Mouse (Mus musculus) thymus, adult 2 months (tissue): ENCODE data around the gene Gria2.

ENCODE experiments used
- CTCF ChIP-seq: fragments of 200-500 bp; IDR thresholded peaks from 2 replicates; pipeline ENCODE4 v1.5.1; 2012; ENCODE audit warnings: mild to moderate bottlenecking, control low read depth, low read length, moderate library complexity, borderline replicate concordance; ENCODE audit not compliant: control insufficient read depth, poor library complexity, insufficient read depth; ENCODE audit errors: extremely low read depth
- POLR2A ChIP-seq: fragments of 200-500 bp; IDR thresholded peaks from 2 replicates; pipeline ENCODE4 v1.6.1; 2012; ENCODE audit warnings: mild to moderate bottlenecking, low read length, control low read depth, moderate library complexity; ENCODE audit not compliant: control insufficient read depth, poor library complexity, insufficient read depth; ENCODE audit errors: extremely low read depth

- TF ChIP-seq CTCF (no peak), POLR2A (no peak)
These were observed 7.4 kb downstream of the Gria2 start for GRCm38 (mm10) chr3:80795284-80795683.
